Mouse (Mus musculus): ENCODE results near the gene Alg13.

DNA sequence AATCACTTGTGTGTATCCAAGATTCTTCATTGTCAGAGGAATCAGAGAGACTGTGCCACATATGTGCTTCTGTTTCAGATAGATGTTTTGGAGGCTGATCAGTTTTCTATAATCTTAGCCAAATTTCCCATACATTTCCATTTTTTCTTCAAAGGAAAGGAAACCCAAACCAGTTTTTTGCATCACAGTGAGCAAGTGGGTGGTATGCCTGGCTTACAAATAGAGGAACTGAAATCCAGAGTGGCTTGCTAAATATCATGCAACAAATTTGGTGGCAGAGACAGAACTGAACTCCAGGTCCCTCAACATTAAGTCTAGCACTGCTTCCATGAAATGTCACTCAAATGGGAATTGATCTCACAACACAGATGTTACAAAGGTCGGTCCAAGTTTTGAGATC, 103.5 kb downstream of the Alg13 start:
- TF ChIP-seq GATA1 (IDR thresholded peaks at IDR 0.05; ENCODE audit: low read length): no peak
- TF ChIP-seq TAL1 (IDR thresholded peaks at IDR 0.05; ENCODE audit: low read length): no peak
